Mouse (Mus musculus) midbrain, embryonic 11.5 days (tissue): Measurements from ENCODE around the gene Rpl26. TPM values are rescaled to one million over a fixed set of nuclear protein-coding genes. Genes with fewer than 3 reads are reported as not detected.

Experiments used
- ATAC-seq: fragments of 200-750 bp; cut with Nextera tagmentation; 2 replicates; pipeline ENCODE4 v1.8.0; 2017; ENCODE audit warnings: moderate TSS enrichment, moderate library complexity; ENCODE audit not compliant: low FRiP score
- DNase-seq: peaks from one replicate; pipeline ENCODE4 v3.0.0; 2015; ENCODE audit warnings: low spot score; ENCODE audit errors: missing footprints
- H3K27ac ChIP-seq: fragments of 300-500 bp; sonication (generic); 2 replicates; pipeline ENCODE4 v1.5.1; 2014; ENCODE audit warnings: low read depth, low read length
- H3K27me3 ChIP-seq: fragments of 300-500 bp; sonication (generic); 2 replicates; pipeline ENCODE4 v1.6.1; 2014; ENCODE audit warnings: mild to moderate bottlenecking, low read length, moderate library complexity, mixed read lengths; ENCODE audit not compliant: control insufficient read depth, insufficient read depth
- H3K36me3 ChIP-seq: fragments of 300-500 bp; sonication (generic); 2 replicates; pipeline ENCODE4 v1.6.1; 2014; ENCODE audit warnings: mild to moderate bottlenecking, low read length, moderate library complexity, mixed read lengths; ENCODE audit not compliant: control insufficient read depth, insufficient read depth
- H3K4me1 ChIP-seq: fragments of 300-500 bp; sonication (generic); 2 replicates; pipeline ENCODE4 v1.6.1; 2014; ENCODE audit warnings: low read length; ENCODE audit not compliant: control insufficient read depth, insufficient read depth
- H3K4me2 ChIP-seq: fragments of 300-500 bp; sonication (generic); 2 replicates; pipeline ENCODE4 v1.6.1; 2014; ENCODE audit warnings: mild to moderate bottlenecking, moderate library complexity
- H3K4me3 ChIP-seq: fragments of 300-500 bp; sonication (generic); 2 replicates; pipeline ENCODE4 v1.5.1; 2014; ENCODE audit warnings: low read depth, low read length
- H3K9ac ChIP-seq: fragments of 300-500 bp; sonication (generic); 2 replicates; pipeline ENCODE4 v1.6.1; 2014; ENCODE audit warnings: low read length
- H3K9me3 ChIP-seq: fragments of 300-500 bp; sonication (generic); 2 replicates; pipeline ENCODE4 v1.6.1; 2016; ENCODE audit warnings: low read length; ENCODE audit not compliant: control insufficient read depth
- WGBS: fragments of 180-500 bp; shearing (Covaris S2); extraction: QIAGEN DNeasy Blood & Tissue Kit; methylation state at CpG from one replicate; pipeline ENCODE4 v1.1.7; 2014; 5-methylcytosine and 5-hydroxymethylcytosine counted together
- polyA plus RNA-seq: library from polyadenylated mRNA; unstranded; fragments of >200 nt; fragmentation: Nextera tagmentation; extraction: Ambion mirVana; gene quantifications from 2 replicates; pipeline ENCODE4 v1.2.1, GENCODE M21; 2014

The Rpl26 gene
- polyA plus RNA-seq, 1 experiment from 2014 or later, result 881 TPM

DNA sequence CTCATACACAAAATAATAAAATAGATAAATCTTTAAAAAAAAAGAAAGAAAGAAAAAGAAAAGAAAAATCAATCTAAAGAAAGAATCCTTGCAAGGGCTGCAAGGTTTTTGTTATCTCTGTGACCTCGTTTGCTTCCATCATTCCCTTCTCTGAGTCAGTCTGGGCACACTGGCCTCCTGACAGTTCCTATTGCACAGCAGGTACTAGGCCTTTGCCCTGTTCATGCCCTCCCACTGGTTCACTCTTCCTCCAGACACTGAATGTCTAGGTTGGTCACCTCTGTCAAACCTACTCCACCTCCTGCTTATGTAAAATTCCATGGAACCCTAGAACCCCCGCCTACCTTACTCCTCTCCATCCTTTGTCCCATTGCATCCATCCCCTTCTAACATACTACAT lies 43.9 kb downstream of the Rpl26 start:
- no peaks in the 10 kb centered on the region for H3K9me3 ChIP-seq
- no peaks in the 10 kb centered on the region for H3K27me3 ChIP-seq
- H3K27ac ChIP-seq, result no peak overlapping the region
- H3K4me1 ChIP-seq, result peaks cover 4% of the 10 kb centered on the region
- no peak for ATAC-seq
- no peak overlapping the region for H3K4me2 ChIP-seq
- WGBS, result 79% methylated on average over 2 of the region's 2 CpGs
- H3K4me3 ChIP-seq, result no peak overlapping the region
- H3K36me3 ChIP-seq, result no peaks in the 10 kb centered on the region
- no peak overlapping the region for H3K9ac ChIP-seq
- no peak for DNase-seq

DNA sequence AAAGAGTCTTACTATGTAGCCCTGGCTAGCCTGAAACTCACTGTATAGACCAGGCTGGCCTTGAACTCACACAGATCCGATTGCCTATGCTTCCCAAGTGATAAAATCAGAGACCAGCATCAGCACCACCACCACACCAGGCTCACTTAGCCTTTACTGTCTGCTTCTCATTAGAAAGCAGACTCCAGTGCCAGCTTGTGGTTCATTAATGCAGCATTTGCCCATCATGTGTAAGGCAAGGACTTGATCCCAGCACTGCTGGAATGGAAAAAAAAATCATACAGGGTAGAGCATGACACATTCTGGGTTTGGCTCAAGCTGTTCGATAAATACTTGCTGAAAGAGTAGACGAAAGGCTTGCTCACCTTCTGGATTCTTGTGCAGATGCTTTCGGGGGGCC lies 44.6 kb downstream of the Rpl26 start:
- H3K4me3 ChIP-seq, result no peak overlapping the region

DNA sequence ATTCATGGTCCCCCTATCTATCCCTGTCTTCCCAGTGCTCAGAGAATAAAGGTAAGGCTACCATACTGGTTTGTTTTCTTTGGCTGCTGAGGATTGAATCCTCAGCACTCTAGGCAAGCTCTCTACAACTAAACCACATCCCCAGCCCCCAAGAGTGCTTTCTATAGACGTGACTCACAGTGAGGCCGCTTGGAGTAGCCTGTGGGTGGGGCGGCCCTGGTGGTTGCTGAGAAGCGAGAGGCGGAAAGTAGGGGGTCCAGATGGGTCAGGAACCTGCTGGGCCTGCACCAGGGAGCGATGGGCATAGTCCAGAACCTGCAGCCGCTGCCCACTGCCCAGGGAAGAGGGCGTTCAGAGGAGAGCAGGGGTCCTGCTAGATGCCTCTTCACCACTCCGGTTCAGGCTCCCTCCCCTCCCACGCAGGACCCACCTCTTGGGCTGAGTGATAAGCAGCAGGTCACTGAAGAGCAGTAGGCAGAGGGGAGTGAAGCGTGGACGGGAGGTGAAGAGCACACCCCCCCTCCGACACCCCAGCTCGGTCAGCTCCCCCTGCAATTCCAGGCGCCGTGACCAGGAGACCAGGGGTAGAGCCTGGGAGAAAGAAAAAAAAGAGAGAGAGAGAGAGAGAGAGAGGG lies 45.5 kb downstream of the Rpl26 start:
- Histone ChIP-seq H3K9me3 (no peaks in the 10 kb centered on the region), H3K4me2 (peak overlapping the region; percentile 24; the same call in 1 of the 2 replicates), H3K27me3 (peaks cover 3% of the 10 kb centered on the region; the same call in 1 of the 2 replicates), H3K9ac (peak overlapping the region; percentile 40), H3K27ac (no peak overlapping the region), H3K36me3 (no peaks in the 10 kb centered on the region), H3K4me1 (no peaks in the 10 kb centered on the region), H3K4me3 (0 out of 2 replicates have a peak overlapping the region, but pooled peaks have one; percentile 7)
- 12% methylated on average over 16 of the region's 16 CpGs for WGBS
- no peak for DNase-seq
- ATAC-seq, result no peak

More for the DNA sequence above, 44.6 kb downstream of the Rpl26 start:
- Histone ChIP-seq H3K27me3 (no peaks in the 10 kb centered on the region), H3K9ac (no peak overlapping the region), H3K4me1 (no peaks in the 10 kb centered on the region), H3K4me2 (no peak overlapping the region), H3K27ac (no peak overlapping the region), H3K9me3 (no peaks in the 10 kb centered on the region), H3K36me3 (no peaks in the 10 kb centered on the region)
- no peak for ATAC-seq
- DNase-seq, result no peak
- 92% methylated on average over 4 of the region's 4 CpGs for WGBS

DNA sequence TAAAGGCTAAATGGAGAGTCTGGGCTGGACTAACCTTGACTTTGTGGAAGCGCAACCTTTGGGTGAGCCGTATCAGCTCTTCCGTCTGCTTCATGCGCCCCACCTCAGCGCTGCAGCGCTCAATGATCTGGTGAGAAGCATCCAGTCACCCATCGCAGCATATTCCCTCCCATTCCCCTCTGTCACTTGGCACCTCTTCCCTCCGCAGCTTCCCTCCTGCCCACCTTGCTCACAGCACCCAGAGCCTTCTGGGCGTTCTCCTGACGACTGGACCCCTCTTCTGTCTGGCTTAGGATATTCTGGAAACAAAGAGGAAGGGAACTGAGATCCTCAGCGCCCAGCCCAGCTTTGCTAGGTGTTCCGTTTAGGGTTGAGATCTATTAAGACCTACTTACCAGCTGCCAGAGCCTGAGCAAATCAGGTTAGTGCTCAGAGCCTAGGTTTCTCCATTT lies 46.2 kb downstream of the Rpl26 start:
- WGBS, result 6% methylated on average over 12 of the region's 12 CpGs
- Histone ChIP-seq H3K9me3 (no peaks in the 10 kb centered on the region), H3K4me3 (no peak overlapping the region), H3K27me3 (peaks cover 4% of the 10 kb centered on the region; the same call in 1 of the 2 replicates), H3K4me1 (no peaks in the 10 kb centered on the region), H3K4me2 (peak overlapping the region; percentile 18; the same call in 1 of the 2 replicates), H3K9ac (peak overlapping the region; percentile 32; the same call in 1 of the 2 replicates), H3K27ac (no peak overlapping the region), H3K36me3 (no peaks in the 10 kb centered on the region)
- ATAC-seq, result no peak
- peak; percentile 87 for DNase-seq

DNA sequence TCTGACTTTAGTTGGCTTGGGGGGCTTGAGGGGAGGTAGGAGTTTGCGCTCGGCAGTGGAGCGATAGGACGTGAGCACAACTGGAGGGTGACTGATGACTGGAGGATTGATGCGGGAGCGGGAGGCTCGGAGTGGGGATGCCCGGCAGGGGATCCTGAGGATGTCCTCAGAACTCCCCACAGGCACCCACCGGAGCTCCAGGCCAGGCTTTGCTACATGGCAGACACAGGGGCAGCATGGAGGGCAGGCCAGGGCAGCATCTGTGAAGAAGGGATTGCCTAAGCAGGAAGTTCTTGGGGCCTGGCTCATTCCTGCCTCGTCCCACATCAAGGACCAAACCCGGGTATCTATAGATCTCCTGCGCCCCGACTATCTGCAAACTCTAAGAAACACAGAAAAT lies 52.5 kb downstream of the Rpl26 start:
- DNase-seq (peak; percentile 90), ATAC-seq (no peak)
- H3K9me3 ChIP-seq, result no peaks in the 10 kb centered on the region
- H3K27ac ChIP-seq, result no peak overlapping the region
- H3K4me1 ChIP-seq, result peaks cover 10% of the 10 kb centered on the region
- 6% methylated on average over 13 of the region's 13 CpGs for WGBS
- H3K4me3 ChIP-seq, result peak overlapping the region; percentile 27; the same call in 1 of the 2 replicates
- H3K27me3 ChIP-seq, result peaks cover 28% of the 10 kb centered on the region
- peak overlapping the region; percentile 70 for H3K4me2 ChIP-seq
- peak overlapping the region; percentile 9; the same call in 1 of the 2 replicates for H3K9ac ChIP-seq
- no peaks in the 10 kb centered on the region for H3K36me3 ChIP-seq

DNA sequence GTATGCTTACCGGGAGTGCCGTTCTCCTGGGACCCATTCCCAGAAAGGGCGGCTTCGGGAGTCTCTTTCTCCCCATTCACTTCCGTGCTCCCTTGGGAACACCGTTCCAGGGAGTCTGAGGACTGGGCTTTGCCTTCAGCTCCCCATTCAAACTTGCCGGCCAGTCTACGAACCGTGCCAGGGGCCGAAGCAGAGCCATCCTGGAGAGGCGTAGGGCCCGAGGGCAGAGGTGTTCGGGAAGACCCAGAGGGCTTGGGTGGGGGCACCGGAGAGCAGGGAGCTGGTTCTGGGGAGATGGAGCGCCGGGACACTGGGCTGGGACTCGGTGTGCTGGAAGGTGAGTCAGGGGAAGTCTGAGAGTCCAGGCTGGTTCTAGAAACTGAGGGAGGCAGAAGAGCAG lies 53.0 kb downstream of the Rpl26 start:
- peak overlapping the region; percentile 27 for H3K4me3 ChIP-seq
- ATAC-seq (no peak), DNase-seq (peak; percentile 92)
- no peaks in the 10 kb centered on the region for H3K36me3 ChIP-seq
- peak overlapping the region; percentile 56 for H3K9ac ChIP-seq
- H3K9me3 ChIP-seq, result no peaks in the 10 kb centered on the region
- peak overlapping the region; percentile 70 for H3K4me2 ChIP-seq
- H3K4me1 ChIP-seq, result peaks cover 10% of the 10 kb centered on the region
- 1% methylated on average over 17 of the region's 17 CpGs for WGBS
- peaks cover 28% of the 10 kb centered on the region for H3K27me3 ChIP-seq
- no peak overlapping the region for H3K27ac ChIP-seq

DNA sequence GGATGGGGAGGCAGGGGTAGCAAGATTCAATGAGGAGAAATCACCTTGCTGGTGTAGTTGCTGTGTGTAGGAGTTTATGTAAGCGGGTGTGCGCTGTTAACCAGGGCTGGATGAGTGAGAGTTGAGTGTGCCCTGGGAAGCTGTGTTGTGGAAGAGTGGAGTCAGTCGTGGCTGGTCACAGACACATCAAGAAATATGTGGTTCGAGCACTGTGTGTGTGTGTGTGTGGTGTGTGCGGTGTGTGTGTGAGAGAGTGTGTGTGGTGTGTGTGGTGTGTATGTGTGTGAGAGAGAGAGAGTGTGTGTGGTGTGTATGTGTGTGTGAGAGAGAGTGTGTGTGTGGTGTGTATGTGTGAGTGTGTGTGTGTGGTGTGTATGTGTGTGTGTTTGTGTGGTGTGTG lies 54.1 kb downstream of the Rpl26 start:
- 70% methylated on average over 5 of the region's 5 CpGs for WGBS
- Histone ChIP-seq H3K36me3 (no peaks in the 10 kb centered on the region), H3K27me3 (peaks cover 28% of the 10 kb centered on the region), H3K9me3 (no peaks in the 10 kb centered on the region), H3K4me1 (peaks cover 10% of the 10 kb centered on the region), H3K9ac (no peak overlapping the region; the same call in 1 of the 2 replicates), H3K27ac (no peak overlapping the region), H3K4me2 (peak overlapping the region; percentile 70; the same call in 1 of the 2 replicates), H3K4me3 (no peak overlapping the region)
- ATAC-seq (no peak), DNase-seq (peak; percentile 84)

DNA sequence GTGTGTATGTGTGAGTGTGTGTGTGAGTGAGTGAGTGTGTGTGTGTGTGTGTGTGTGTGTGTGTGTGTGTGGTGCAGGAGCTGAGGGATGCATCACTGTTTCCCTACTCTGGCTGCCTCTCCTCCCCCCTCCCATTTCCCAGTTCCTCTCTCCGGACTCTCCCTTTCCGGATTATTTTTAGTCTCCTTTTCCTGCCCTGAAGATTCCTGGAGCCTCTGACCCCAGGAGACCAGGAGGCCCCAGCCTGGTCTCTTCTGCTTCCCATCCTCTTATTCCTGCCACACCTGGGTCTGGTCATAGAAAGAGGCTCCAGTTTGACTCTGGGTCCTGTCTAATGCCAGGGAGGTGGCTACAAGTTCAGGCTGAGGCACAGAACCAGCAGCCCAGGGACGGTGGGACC lies 54.7 kb downstream of the Rpl26 start:
- H3K9ac ChIP-seq, result no peak overlapping the region
- WGBS, result 56% methylated on average over 3 of the region's 3 CpGs
- peaks cover 10% of the 10 kb centered on the region for H3K4me1 ChIP-seq
- no peak overlapping the region for H3K4me3 ChIP-seq
- no peaks in the 10 kb centered on the region for H3K9me3 ChIP-seq
- peaks cover 28% of the 10 kb centered on the region for H3K27me3 ChIP-seq
- H3K4me2 ChIP-seq, result no peak overlapping the region
- ATAC-seq, result no peak
- H3K36me3 ChIP-seq, result no peaks in the 10 kb centered on the region
- no peak for DNase-seq
- no peak overlapping the region for H3K27ac ChIP-seq
